Mouse (Mus musculus) ZHBTc4 (cell line): ENCODE measurements around the gene Serinc2.
A peak's percentile ranks its signal among the peaks of the same experiment; 100 is the strongest.

Source experiments
- DNase-seq: peaks from one replicate; pipeline ENCODE4 v3.0.0-alpha.2; 2011; ENCODE audit warnings: low read depth, low spot score

Serinc2 gene

DNA sequence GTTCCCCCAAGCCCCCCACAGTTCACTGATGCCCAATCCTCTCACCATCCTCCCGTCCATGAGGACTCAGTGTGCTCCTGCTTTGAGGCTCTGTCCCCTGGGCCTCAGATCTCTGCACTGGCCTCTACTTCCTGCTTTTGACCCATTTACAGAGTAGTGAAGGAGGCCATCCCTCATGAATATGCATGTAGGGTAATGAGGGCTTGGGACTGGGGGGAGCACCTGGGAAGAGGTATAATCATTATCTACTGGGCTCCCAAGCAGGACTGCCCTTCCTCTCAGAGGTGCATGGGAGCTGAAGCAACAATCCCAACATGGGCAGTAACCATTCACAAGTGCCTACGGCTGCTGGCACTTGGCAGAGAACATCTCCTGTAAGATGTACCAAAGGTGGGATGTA, at the start of gene Serinc2:
Serinc2 (minus strand) TSS at position 101 of the 400 bp plus-strand sequence.
- no peak for DNase-seq

DNA sequence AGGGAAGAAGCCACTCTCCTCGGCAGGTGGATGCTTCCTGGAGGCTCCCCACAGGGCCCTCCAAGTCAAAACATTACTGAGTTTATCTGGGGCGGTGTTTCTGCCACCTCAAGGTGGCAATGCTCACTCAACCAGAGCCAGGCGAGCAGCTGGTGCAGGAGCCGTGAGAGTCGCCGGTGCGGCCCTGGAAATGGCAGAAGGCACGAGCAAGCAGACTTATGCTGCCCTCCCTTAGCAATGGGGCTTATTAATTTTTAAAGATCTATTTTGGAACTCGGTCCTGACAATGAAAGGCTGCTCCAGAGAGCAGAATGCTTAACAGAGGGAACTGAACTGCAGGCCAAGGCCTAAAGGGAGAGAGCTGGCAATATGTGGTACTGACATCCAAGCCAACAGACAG, 48.4 kb upstream of the Serinc2 start:
- DNase-seq: no peak

DNA sequence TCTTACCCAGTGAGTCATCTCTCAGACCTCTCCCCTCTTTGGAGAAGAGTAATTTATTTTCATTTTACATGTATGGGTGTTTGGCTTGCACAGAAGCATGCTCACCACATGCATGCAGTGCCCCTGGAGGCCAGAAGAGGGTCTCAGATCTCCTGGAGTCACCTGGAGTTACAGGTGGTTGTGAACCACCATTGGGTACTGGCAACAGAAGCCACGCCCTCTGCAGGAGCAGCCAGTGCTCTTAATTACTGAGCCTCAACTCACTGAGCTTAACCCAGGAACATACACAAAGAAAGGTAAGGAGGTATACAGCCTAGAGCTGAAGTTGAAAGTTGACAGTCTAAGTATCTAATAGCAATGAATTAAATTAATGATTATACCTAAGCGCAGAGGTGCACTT, 46.4 kb upstream of the Serinc2 start:
- DNase-seq: peak; percentile 51

DNA sequence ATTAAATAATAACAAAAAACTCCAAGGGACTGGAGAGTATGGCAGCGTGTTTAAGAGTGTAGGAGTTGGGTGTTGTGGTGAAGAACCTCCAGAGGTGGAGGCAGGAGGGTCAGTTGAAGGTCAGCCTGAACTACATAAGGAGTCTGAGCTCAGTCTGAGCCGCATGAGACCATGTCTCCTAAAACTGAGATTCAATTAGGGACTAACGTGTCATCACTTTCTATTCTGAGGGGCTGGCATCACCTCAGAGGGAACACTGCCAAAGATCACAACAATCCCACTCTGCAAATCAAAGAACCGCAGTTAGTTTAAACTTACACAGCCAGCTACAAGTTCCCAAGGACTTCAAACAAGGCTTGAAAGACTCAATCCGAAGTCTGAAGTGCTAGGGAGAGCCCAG, 44.6 kb upstream of the Serinc2 start:
- DNase-seq: no peak

DNA sequence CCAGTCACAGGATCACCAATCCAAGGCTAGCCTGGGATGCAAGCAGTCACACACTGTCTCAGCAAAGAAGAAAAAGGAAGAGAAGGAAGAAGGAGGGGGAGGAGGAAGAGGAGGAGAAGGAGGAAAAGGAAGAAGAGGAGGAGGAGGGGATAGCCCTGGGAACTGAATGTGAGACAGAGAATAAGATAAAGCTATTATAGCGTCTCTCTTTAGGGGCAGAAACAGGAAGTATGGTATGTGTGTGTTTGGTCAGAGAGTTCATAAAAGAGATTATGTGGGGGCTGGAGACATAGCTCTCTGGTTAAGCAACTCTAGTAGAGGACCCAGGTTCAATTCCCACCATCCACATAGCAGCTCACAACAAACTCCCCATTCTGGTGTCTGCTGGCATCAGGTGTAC, 44.2 kb upstream of the Serinc2 start:
- DNase-seq: no peak

DNA sequence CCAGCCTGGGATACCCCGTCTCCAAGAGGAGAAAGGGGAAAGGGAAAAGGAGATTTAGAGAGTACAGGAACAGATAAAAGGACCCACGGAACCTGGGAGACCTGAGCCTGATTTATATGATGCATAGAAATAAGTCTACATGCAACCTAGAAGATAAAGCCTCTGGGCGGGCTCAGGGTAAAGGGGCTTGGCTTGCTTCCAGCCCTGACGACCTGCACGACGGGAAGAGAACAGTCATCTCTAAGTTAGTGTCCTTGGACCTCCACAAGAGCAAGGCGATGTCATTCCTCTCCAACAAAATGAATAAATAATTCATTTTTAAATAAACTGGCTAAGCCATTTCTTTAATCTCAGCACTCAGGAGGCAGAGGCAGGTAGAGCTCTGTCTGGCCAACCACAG, 43.6 kb upstream of the Serinc2 start:
- DNase-seq: no peak

DNA sequence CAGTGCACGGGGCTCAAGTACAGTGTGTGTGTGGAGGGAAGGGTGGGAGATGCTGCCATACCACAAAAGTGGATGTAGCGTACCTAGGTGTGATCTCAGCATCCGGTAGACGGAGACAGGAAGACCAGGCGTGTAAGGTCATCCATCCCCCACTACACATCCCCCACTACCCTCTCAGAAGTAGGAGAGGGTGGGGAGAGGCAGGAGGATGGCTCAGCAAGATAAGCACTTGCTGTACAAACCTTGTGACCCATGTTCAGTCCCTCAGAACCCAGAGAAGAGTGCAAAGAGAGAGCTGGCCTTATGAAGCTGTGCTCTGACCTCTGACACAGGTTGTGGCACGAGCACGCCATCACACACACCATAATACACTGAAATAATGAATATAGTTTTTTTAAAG, 42.6 kb upstream of the Serinc2 start:
- DNase-seq: no peak

DNA sequence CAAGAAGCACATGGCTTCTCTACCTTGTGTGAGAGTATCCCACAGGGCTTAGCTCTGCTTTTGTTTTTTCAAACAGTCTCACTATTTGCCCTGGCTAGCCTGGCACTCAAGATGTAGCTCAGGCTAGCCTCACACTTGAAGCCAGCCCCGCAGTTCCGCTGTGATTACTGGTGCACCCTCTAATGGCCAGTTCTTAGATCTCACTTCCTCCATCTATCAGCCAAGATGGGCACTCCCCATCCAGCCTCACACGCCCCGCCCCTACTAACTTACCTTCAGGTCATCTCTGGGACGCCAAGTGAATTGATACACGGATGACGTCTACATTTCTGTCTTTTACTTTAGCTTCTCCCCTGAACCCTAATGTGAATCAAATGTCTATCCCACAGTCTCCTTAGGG, 40.6 kb upstream of the Serinc2 start:
- peak; percentile 52 for DNase-seq

DNA sequence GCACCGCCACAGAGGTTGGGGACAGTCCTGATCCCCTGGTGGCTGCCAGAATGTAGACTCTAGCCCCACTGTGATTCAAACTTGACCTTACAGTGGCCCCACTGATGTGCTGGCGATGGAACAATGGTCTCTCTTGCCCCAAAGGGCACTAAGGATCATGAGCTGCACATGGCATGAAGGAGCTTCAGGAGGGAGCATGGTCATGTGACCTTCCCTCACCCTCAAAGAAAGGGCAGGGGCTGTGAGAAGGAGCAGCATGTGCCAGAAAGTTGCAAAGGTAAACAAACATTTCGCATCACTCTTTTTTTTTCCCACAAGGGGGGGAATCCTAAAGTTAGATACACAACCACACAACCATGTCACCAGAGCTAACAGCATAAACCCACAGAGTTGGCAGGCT, 39.1 kb upstream of the Serinc2 start:
- DNase-seq: no peak

DNA sequence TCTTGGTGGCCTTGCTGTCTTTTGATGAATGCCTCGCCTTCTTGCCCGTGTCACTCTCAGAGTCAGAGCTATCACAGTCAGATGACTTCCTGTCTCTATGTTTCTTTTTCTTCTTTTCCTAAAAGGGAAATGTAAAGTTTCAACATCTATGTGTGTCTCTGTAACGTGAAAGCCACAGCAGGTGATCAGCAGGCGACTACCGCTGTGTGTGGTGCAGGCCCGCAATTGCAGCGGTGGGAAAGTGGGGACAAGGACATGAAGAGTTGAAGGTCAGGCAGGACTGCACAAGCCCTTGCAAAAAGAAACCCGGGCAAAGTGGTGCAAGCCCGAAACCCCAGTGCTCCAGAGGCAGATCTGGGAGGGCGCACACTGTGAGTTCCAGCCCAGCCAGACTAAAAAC, 37.7 kb upstream of the Serinc2 start:
- peak; percentile 57 for DNase-seq

DNA sequence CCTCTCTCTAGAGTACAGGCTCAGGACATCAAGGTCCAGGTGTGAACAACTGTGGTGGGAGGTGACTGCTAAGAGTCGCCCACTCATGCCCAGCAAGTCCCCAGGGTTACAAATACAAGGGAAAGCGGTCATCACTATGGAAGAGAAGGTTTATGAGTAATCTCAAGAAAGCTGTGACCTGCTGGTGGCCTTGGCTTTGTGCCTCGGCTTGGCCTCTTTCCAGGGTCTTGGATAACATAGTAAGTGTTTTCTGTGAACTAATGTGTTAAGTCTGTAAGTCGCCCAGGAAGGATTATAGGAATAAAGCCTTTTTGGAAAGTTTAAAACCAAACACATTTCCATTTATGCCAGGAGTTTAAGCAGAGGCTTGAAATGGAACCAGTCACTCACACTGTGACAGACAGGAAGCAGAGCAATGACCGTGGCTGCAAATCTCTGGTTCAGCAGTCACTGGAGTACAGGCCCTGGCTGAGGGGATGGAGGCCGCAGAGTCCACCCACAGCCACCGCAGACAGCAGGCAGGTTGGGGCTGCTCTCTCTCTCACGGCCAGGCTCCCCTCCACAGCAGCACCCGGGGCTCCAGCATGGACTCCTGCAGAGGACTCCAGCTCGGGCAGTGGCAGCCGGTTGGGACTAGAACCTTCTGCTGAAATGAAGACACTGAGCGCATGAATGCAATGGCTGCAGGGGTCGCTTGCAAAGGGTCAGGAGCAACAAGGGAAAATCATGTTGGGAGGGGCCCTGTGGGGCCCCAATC, 36.9 kb upstream of the Serinc2 start:
- DNase-seq: peak; percentile 25

DNA sequence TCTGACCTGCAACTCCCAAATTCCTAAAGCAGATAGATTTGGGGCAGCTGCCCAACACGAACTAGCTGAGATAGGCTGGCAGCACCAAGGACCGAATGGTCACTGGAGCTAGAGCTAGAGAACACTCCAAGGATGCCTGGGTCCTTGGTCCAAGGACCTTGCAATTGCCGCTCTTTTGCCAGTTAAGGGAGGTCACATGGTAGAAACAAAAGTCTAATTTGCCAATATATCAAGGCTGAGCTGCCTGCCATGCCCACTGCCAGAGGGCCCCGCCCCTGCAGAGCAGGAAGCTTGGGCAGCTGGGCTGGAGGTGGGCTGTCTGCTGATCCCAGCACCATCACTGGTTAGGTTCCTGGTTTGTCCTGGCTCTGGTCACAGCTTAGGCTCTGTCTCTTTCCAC, 34.5 kb upstream of the Serinc2 start:
- no peak for DNase-seq

DNA sequence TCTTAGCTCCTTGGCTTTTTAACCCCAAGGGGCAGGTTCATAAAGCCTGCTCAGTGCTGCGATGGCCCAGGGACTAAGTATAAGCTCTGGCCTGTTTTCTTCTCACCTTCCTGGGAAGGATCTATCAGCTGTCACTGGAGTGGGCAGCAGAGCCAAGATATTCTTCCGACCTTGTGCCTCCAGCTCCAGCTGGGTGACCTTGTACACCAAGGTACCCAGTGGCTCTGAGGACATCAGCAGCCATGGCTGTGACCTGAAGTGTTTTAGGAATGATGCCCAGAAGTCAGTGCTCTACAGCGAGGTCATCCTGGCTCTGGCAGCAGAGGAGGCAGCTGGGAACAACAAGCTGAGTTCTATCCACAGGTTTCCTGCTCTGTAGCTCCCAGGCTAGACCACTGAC, 33.5 kb upstream of the Serinc2 start:
- no peak for DNase-seq

DNA sequence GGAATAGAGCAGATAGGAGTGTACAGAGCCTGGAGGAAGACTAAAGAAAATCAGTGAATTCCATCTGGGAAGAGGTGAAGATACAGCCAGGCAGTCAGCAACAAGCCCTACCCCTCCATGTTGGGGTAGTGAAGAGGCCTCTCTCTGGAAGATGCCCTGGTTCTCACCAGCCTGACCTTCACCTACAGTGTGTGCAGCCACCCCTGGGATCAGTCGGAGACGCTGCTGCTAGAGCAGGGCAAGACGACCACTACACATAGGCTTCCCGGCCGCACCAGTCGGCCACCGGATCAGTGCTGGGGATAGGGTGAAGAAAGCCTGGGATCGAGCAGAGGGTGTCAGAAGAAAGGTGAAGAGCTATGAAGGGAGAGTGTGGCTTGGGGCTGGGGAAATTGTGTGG, 30.2 kb upstream of the Serinc2 start:
- no peak for DNase-seq

DNA sequence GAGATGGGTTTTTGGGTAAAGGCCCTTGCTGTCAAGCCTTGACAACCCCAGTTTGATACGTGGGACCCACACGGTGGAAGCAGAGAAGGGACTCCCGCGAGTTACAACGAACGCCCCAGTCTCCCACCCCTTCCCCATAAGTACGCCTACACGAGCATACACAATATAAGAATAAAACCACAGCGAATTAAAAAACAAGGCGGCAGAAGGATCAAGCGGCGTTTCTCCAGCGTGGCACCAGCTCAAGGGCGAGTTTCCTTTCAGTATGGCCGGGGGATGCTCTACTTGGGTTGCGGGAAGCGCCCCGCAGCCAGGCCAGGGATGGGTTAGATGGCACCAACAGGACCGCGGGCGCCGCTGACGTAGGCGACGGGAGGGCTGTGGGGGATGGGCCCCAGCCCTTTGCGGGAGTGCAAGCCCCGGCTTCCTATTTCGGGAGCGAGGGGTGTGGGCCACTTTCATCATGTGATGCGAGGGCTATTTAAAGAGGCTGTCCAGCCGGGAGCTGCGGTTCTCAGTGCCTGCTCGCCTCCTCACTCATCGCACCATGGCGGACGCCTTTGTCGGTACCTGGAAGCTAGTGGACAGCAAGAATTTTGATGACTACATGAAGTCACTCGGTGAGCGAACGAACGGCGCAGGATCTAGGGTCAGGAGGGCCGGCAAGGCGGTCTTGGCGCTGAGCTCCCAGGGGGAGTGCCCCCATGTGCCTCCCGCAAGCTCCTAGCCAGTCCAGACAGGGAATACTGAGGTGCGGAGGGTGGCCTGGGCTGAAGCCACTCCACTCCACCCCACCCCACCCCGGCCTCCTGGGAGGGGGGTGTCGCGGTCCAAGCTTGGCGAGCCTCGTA, 29.5 kb upstream of the Serinc2 start, which contains the start of the genes Fabp3 and Gm10570:
Fabp3 (plus strand) TSS at position 365 of the 851 bp plus-strand sequence.
Gm10570 (minus strand) TSS at position 444 of the 851 bp plus-strand sequence.
- peak; percentile 80 for DNase-seq

DNA sequence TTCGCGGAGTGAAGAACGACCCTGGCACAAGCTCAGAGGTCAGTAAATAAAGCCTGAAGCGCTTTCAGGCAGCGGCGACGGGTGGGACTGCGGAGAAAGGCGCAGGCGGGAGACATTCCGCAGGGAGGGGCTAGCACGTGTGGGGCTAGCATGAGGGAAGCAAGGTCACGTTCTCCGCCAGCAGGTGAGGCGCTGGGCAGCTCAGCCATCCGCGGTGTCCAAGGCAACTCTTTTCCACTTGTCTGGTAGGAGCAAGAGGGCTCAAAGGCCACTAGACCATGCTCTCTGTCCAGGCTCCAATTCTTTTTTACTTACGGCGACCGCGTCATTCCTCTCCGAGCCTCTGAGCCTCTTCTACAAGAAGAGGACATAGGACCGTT, 28.8 kb upstream of the Serinc2 start:
- peak; percentile 92 for DNase-seq

DNA sequence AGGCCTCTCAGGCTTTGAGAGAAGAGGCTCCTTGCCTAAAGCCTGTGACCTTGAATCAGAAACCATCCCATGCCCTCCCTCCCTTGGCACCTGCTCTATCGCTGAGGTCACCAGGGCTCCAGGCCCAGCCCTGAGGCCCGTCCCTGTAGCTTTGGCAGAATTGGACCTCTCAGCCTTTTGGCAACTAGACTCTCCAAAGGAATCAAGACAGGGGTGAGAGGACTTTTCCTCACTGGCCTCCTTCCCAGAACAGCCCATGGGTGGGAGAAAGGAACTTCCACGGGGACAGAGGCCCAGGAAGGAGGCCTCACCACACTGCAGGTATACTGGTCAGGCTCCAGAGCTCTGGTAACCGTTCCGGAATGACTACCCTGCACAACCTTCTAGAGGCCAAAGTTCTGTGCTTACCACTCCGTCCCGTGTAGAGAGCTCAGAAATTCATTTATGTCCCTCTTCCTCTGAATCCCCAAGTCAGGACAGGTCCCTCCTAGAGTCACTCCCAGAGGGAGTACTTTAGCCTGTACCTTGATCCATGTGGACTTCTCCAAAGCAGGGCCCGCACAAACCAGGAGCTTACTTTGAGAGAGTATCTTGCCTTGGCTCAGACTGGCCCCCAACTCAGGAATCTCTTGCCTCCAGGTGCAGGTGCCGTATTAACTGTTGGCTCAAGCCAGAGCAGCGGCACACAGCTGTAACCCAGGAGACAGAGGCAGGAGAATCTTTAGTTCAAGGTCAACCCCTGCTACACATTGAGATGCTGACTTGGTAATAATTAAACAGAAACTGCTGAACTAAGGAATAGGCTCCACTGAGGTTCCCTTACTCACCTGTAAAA, 28.0 kb upstream of the Serinc2 start:
- DNase-seq: peak; percentile 60

DNA sequence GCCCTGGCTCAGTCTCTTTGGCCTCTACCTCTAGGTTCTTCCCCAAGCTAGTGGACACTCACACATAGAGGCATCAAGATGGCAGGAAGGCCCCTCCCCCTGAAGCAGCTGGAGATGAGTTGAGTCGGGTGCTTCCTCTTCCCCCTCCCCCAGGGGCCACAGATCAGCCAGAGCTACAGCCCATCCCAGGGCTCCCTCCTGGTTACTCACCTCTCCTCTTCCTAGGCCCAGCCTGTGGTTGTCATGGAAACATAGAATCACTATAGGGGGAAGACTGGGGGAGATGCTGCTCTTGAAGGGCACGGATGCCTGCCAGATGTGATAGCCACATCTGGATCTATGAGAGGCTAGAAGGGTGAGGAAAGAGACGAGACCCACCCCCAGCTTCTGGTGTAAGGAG, 25.7 kb upstream of the Serinc2 start:
- peak; percentile 69 for DNase-seq

DNA sequence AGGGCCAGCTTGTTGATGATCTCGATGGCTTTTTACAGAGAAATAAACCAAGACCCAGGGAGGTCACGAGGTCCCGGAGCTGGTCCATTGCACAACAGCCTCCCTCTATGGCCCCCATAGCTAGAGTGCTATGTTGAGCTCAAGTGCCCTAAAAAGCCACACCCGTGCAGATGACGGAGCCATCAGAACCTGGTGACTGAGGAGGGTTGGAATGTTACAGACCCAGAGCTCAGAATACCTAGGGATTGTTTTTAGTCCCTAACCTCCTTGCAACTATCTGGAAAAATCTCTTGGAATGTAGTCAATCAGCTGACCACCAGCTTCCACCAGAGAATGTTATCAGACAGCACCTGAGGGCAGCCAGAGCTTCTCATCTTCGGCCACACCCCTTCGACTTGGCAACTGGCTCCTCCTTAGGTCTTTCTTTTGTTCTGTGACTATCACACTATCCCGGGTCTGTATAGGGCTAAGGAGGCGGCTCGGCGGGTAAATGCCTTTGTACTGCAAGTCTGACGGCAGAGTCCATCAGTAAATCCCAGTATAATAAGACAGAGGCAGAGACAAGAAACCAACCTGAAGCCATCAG, 23.4 kb upstream of the Serinc2 start:
- peak; percentile 92 for DNase-seq

DNA sequence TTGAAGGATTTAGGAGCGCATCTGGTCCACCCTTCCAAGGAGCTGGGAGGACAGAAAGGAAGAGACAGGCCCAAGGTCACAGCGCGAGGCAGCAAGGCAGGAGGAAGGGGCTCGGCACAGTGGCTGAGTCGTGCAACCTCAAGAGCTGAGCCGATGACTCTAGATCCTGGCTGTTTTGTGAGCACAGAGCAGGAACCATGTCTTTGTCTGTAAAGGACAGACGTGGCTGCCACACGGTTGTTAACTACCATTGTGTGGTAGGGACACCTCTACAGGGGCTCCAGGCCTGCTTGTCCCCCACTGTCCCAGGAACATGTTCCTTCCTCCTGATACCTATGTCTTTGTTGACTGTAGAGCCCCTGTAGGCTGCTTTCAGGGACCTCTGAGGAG, 20.6 kb upstream of the Serinc2 start:
- peak; percentile 34 for DNase-seq

DNA sequence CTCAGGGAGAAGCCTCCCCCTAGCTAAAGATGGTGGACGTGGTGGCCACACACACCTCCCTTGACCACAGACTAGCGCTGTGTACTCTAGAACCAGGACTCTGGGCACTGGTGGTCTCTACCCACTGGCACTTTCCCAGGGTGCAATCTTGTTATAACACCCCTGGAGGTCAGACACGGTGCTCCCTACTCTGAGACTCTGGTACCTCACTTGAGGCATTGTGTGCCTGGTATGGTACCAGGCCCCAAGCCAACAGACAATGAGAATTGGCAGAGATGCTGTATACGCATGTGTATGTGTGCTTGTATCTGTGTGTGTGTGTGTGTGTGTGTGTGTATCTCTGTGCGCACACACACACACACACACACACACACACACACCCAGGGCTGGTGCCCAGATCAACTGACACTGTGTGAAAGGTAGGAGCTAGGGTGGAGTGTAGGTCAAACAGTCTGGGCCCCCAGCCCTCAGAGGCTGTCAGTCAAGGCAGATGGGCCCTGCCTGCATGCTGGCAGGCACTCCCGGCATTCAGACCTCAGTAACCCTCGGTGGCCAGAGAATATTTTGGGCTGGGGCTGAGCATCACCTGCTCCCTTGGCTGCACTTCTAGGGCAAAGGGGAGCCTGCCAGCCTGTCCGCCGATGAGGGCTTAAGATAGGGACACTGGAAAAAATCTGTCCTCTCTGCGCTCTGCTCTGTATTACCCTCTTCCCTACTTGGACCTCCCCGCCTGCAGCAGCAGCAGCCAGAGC, 20.0 kb upstream of the Serinc2 start:
- DNase-seq: peak; percentile 23
